Mouse (Mus musculus): ENCODE results near the gene Kif1b. TPM values are rescaled to one million over a fixed set of nuclear protein-coding genes. Genes with fewer than 3 reads are reported as not detected.

Gene Kif1b
- polyA plus RNA-seq, 1 experiment from 2014 or later = 173 TPM

- no peaks in the 10 kb centered on the region for H3K27me3 ChIP-seq (ENCODE audit: control insufficient read depth, insufficient read depth, low read length)
- no peak overlapping the region for H3K4me3 ChIP-seq (ENCODE audit: low read depth, low read length)
- H3K9me3 ChIP-seq (ENCODE audit: control insufficient read depth, low read length) = no peaks in the 10 kb centered on the region
- no peaks in the 10 kb centered on the region for H3K4me1 ChIP-seq (replicated peaks; ENCODE audit: control insufficient read depth, insufficient read depth, low read length)
- H3K9ac ChIP-seq (ENCODE audit: low read depth, low read length) = no peak overlapping the region
- no peak overlapping the region for H3K27ac ChIP-seq (ENCODE audit: low read depth, low read length)
- H3K36me3 ChIP-seq (ENCODE audit: control insufficient read depth, insufficient read depth, low read length) = no peaks in the 10 kb centered on the region; the same call in 1 of the 2 replicates
- 88% methylated on average over 16 of the region's 16 CpGs for WGBS
- DNase-seq (ENCODE audit: low spot score) (no peak), ATAC-seq (ENCODE audit: low FRiP score) (no peak)
- H3K4me2 ChIP-seq (replicated peaks; ENCODE audit: low read depth, low read length) = no peak overlapping the region
Measured at GRCm38 (mm10) chr4:149323730-149324129, 16.2 kb upstream of the Kif1b start.

GRCm38 (mm10) chr4:149322718-149323117, 15.2 kb upstream of the Kif1b start:
- H3K4me2 ChIP-seq (replicated peaks; ENCODE audit: low read depth, low read length) = no peak overlapping the region
- no peak for ATAC-seq (ENCODE audit: low FRiP score)

GRCm38 (mm10) chr4:149322286-149322685, 14.8 kb upstream of the Kif1b start:
- H3K4me2 ChIP-seq (replicated peaks; ENCODE audit: low read depth, low read length) = no peak overlapping the region

More at GRCm38 (mm10) chr4:149322718-149323117, 15.2 kb upstream of the Kif1b start:
- no peak overlapping the region for H3K4me3 ChIP-seq (ENCODE audit: low read depth, low read length)
- H3K4me1 ChIP-seq (replicated peaks; ENCODE audit: control insufficient read depth, insufficient read depth, low read length) = no peaks in the 10 kb centered on the region
- DNase-seq (ENCODE audit: low spot score) = no peak
- no peak overlapping the region for H3K9ac ChIP-seq (ENCODE audit: low read depth, low read length)
- WGBS = 78% methylated on average over 6 of the region's 6 CpGs
- no peaks in the 10 kb centered on the region; the same call in 1 of the 2 replicates for H3K36me3 ChIP-seq (ENCODE audit: control insufficient read depth, insufficient read depth, low read length)
- no peak overlapping the region for H3K27ac ChIP-seq (ENCODE audit: low read depth, low read length)
- H3K9me3 ChIP-seq (ENCODE audit: control insufficient read depth, low read length) = no peaks in the 10 kb centered on the region
- H3K27me3 ChIP-seq (ENCODE audit: control insufficient read depth, insufficient read depth, low read length) = no peaks in the 10 kb centered on the region

DNA sequence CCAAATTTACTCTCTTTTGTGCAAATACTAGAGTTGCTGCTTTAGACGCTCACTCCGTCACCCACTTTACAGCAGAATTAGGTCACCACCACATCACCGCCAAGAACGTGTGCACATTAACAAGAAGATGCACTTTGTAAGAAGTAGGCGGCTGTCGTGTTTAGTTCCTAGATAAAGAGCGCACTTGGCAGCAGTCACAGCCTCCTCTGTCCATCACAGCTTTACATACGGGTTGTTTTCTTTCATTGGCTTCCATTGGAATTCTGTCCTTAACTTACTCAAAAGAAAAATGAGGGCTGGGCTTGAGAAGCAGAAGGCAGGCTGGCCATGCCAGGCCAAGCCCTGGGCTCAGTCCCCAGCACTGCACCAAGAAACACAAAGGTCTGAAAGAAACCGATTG, 11.6 kb upstream of the Kif1b start:
- WGBS = 76% methylated on average over 9 of the region's 9 CpGs

More at GRCm38 (mm10) chr4:149322286-149322685, 14.8 kb upstream of the Kif1b start:
- no peaks in the 10 kb centered on the region for H3K27me3 ChIP-seq (ENCODE audit: control insufficient read depth, insufficient read depth, low read length)
- DNase-seq (ENCODE audit: low spot score) = no peak
- H3K36me3 ChIP-seq (ENCODE audit: control insufficient read depth, insufficient read depth, low read length) = no peaks in the 10 kb centered on the region; the same call in 1 of the 2 replicates
- no peaks in the 10 kb centered on the region for H3K9me3 ChIP-seq (ENCODE audit: control insufficient read depth, low read length)
- H3K4me3 ChIP-seq (ENCODE audit: low read depth, low read length) = no peak overlapping the region
- no peak overlapping the region for H3K9ac ChIP-seq (ENCODE audit: low read depth, low read length)
- WGBS = 83% methylated on average over 4 of the region's 4 CpGs
- H3K27ac ChIP-seq (ENCODE audit: low read depth, low read length) = no peak overlapping the region
- ATAC-seq (ENCODE audit: low FRiP score) = no peak
- H3K4me1 ChIP-seq (replicated peaks; ENCODE audit: control insufficient read depth, insufficient read depth, low read length) = no peaks in the 10 kb centered on the region

GRCm38 (mm10) chr4:149317387-149317786, 9.9 kb upstream of the Kif1b start:
- ATAC-seq (ENCODE audit: low FRiP score) (no peak), DNase-seq (ENCODE audit: low spot score) (no peak)
- no peak overlapping the region for H3K27ac ChIP-seq (ENCODE audit: low read depth, low read length)
- 59% methylated on average over 5 of the region's 5 CpGs for WGBS
- no peak overlapping the region for H3K4me2 ChIP-seq (replicated peaks; ENCODE audit: low read depth, low read length)
- no peaks in the 10 kb centered on the region for H3K36me3 ChIP-seq (ENCODE audit: control insufficient read depth, insufficient read depth, low read length)
- H3K27me3 ChIP-seq (ENCODE audit: control insufficient read depth, insufficient read depth, low read length) = no peaks in the 10 kb centered on the region
- no peak overlapping the region for H3K4me3 ChIP-seq (ENCODE audit: low read depth, low read length)
- H3K9me3 ChIP-seq (ENCODE audit: control insufficient read depth, low read length) = no peaks in the 10 kb centered on the region
- no peaks in the 10 kb centered on the region for H3K4me1 ChIP-seq (replicated peaks; ENCODE audit: control insufficient read depth, insufficient read depth, low read length)
- no peak overlapping the region for H3K9ac ChIP-seq (ENCODE audit: low read depth, low read length)

More for the DNA sequence above, 11.6 kb upstream of the Kif1b start:
- Histone ChIP-seq H3K9me3 (ENCODE audit: control insufficient read depth, low read length) (no peaks in the 10 kb centered on the region), H3K9ac (ENCODE audit: low read depth, low read length) (no peak overlapping the region), H3K4me3 (ENCODE audit: low read depth, low read length) (no peak overlapping the region), H3K4me2 (replicated peaks; ENCODE audit: low read depth, low read length) (no peak overlapping the region), H3K27ac (ENCODE audit: low read depth, low read length) (no peak overlapping the region), H3K36me3 (ENCODE audit: control insufficient read depth, insufficient read depth, low read length) (no peaks in the 10 kb centered on the region), H3K4me1 (replicated peaks; ENCODE audit: control insufficient read depth, insufficient read depth, low read length) (no peaks in the 10 kb centered on the region), H3K27me3 (ENCODE audit: control insufficient read depth, insufficient read depth, low read length) (no peaks in the 10 kb centered on the region)
- ATAC-seq (ENCODE audit: low FRiP score) = no peak
- no peak for DNase-seq (ENCODE audit: low spot score)

DNA sequence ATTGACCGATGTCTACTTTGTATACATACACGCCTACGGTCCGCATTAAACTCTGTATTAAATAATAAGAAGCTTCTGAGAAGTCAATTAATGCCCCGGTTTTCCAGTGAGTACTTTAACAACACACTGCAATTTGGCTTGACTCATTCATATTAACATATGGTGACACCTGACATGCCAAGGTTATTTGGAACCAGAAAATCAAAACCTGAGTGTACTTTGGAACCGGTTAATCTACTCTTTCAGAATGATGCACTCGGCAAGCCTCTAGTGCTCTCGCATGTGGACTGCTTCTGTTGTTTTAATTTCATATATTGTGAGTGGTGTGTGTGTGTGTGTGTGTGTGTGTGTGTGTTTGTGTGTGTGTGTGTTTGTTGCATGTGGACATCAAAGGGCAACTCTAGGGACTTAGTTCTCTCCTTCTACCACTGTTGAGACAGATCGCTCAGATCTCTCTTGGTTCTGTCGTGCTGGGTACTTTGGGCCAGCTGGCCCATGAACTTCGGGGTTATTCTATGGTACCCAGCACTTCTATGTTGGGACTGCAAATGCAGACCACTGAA, 6.9 kb upstream of the Kif1b start:
- Histone ChIP-seq H3K4me1 (replicated peaks; ENCODE audit: control insufficient read depth, insufficient read depth, low read length) (no peaks in the 10 kb centered on the region; the same call in 1 of the 2 replicates), H3K36me3 (ENCODE audit: control insufficient read depth, insufficient read depth, low read length) (no peaks in the 10 kb centered on the region), H3K27ac (ENCODE audit: low read depth, low read length) (no peak overlapping the region), H3K4me2 (replicated peaks; ENCODE audit: low read depth, low read length) (no peak overlapping the region), H3K9me3 (ENCODE audit: control insufficient read depth, low read length) (no peaks in the 10 kb centered on the region), H3K4me3 (ENCODE audit: low read depth, low read length) (no peak overlapping the region), H3K27me3 (ENCODE audit: control insufficient read depth, insufficient read depth, low read length) (no peaks in the 10 kb centered on the region), H3K9ac (ENCODE audit: low read depth, low read length) (no peak overlapping the region)
- 93% methylated on average over 11 of the region's 11 CpGs for WGBS
- no peak for DNase-seq (ENCODE audit: low spot score)
- no peak for ATAC-seq (ENCODE audit: low FRiP score)

- no peak overlapping the region for H3K4me2 ChIP-seq (replicated peaks; ENCODE audit: low read depth, low read length)
- H3K9ac ChIP-seq (ENCODE audit: low read depth, low read length) = no peak overlapping the region
- no peak for ATAC-seq (ENCODE audit: low FRiP score)
- H3K9me3 ChIP-seq (ENCODE audit: control insufficient read depth, low read length) = no peaks in the 10 kb centered on the region
- WGBS = 81% methylated on average over 12 of the region's 12 CpGs
- no peak overlapping the region for H3K27ac ChIP-seq (ENCODE audit: low read depth, low read length)
- no peaks in the 10 kb centered on the region for H3K36me3 ChIP-seq (ENCODE audit: control insufficient read depth, insufficient read depth, low read length)
- peaks cover 2% of the 10 kb centered on the region; the same call in 1 of the 2 replicates for H3K4me1 ChIP-seq (replicated peaks; ENCODE audit: control insufficient read depth, insufficient read depth, low read length)
- H3K27me3 ChIP-seq (ENCODE audit: control insufficient read depth, insufficient read depth, low read length) = no peaks in the 10 kb centered on the region
- H3K4me3 ChIP-seq (ENCODE audit: low read depth, low read length) = no peak overlapping the region
- no peak for DNase-seq (ENCODE audit: low spot score)
Measured at GRCm38 (mm10) chr4:149313558-149314253, 6.2 kb upstream of the Kif1b start.

DNA sequence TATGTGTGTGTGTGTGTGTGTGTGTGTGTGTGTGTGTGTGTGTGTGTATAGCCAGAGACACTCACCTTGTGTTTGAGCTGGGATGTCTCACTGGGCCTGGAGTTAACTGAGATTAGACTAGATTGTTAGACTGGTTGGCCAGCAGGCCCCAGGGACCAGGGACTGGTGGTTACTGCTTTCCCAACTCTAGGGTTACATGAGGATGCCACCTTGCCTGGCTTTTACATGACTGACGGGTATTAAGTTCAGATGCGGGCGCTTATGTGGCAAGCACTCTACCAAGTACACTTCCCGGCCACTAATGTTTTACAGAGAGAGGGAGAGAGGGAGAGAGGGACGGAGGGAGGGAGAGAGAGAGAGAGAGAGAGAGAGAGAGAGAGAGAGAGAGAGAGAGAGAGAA, 4.5 kb upstream of the Kif1b start:
- no peak overlapping the region for H3K27ac ChIP-seq (ENCODE audit: low read depth, low read length)
- DNase-seq (ENCODE audit: low spot score) (no peak), ATAC-seq (ENCODE audit: low FRiP score) (no peak)
- H3K9me3 ChIP-seq (ENCODE audit: control insufficient read depth, low read length) = no peaks in the 10 kb centered on the region
- no peaks in the 10 kb centered on the region for H3K27me3 ChIP-seq (ENCODE audit: control insufficient read depth, insufficient read depth, low read length)
- no peak overlapping the region for H3K4me2 ChIP-seq (replicated peaks; ENCODE audit: low read depth, low read length)
- H3K4me3 ChIP-seq (ENCODE audit: low read depth, low read length) = no peak overlapping the region
- WGBS = 84% methylated on average over 5 of the region's 5 CpGs
- no peak overlapping the region for H3K9ac ChIP-seq (ENCODE audit: low read depth, low read length)
- peaks cover 3% of the 10 kb centered on the region; the same call in 1 of the 2 replicates for H3K4me1 ChIP-seq (replicated peaks; ENCODE audit: control insufficient read depth, insufficient read depth, low read length)
- no peaks in the 10 kb centered on the region for H3K36me3 ChIP-seq (ENCODE audit: control insufficient read depth, insufficient read depth, low read length)

DNA sequence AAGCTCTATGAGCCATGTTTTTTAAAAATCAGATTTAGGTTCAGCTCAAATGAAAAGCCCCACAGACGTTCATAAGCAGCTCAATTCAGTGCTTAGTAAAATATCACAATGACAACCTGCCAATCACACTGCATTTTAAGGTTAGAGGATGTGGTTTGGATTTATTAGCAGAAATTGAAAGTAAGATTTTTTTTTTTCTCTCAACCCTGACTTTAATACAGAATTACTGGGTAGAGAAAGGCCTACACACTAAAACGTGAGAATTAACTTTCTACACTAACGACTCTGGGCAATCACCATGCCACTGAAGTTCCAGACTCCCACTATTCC, 963 bp upstream of the Kif1b start:
- ATAC-seq (ENCODE audit: low FRiP score) = no peak
- peaks cover 3% of the 10 kb centered on the region for H3K4me1 ChIP-seq (replicated peaks; ENCODE audit: control insufficient read depth, insufficient read depth, low read length)
- no peaks in the 10 kb centered on the region for H3K9me3 ChIP-seq (ENCODE audit: control insufficient read depth, low read length)
- no peaks in the 10 kb centered on the region for H3K27me3 ChIP-seq (ENCODE audit: control insufficient read depth, insufficient read depth, low read length)
- H3K4me3 ChIP-seq (ENCODE audit: low read depth, low read length) = peak overlapping the region; percentile 100
- WGBS = 36% methylated on average over 3 of the region's 3 CpGs
- no peaks in the 10 kb centered on the region for H3K36me3 ChIP-seq (ENCODE audit: control insufficient read depth, insufficient read depth, low read length)
- DNase-seq (ENCODE audit: low spot score) = no peak
- peak overlapping the region; percentile 85; the same call in 1 of the 2 replicates for H3K9ac ChIP-seq (ENCODE audit: low read depth, low read length)
- H3K27ac ChIP-seq (ENCODE audit: low read depth, low read length) = peak overlapping the region; percentile 98
- H3K4me2 ChIP-seq (replicated peaks; ENCODE audit: low read depth, low read length) = peak overlapping the region; percentile 71
